Mouse (Mus musculus) brain, embryonic 14.5 days (tissue): ENCODE data around the gene Tob1. TPM values are rescaled to one million over a fixed set of nuclear protein-coding genes. Genes with fewer than 3 reads are reported as not detected.

Source experiments
- DNase-seq: peaks from one replicate; pipeline ENCODE4 v3.0.0-alpha.2; 2011; ENCODE audit warnings: low read depth
- CTCF ChIP-seq: fragments of 200-500 bp; IDR thresholded peaks from 2 replicates; pipeline ENCODE4 v1.5.1; 2012; ENCODE audit warnings: inconsistent platforms, mild to moderate bottlenecking, moderate library complexity, borderline replicate concordance; ENCODE audit not compliant: insufficient read depth, insufficient read length; ENCODE audit errors: extremely low read depth
- POLR2A ChIP-seq: fragments of 200-500 bp; IDR thresholded peaks from 2 replicates; pipeline ENCODE4 v1.6.1; 2012; ENCODE audit warnings: mild to moderate bottlenecking, inconsistent platforms, borderline replicate concordance; ENCODE audit not compliant: poor library complexity, insufficient read depth, insufficient read length, severe bottlenecking; ENCODE audit errors: extremely low read depth
- polyA plus RNA-seq: library from polyadenylated mRNA; depleted of rRNA; stranded (reverse); fragments of >200 nt; gene quantifications from 2 replicates; pipeline ENCODE4 v1.2.3, GENCODE M21; 2012; rRNA removed

Tob1 gene
- polyA plus RNA-seq, 1 experiment: 29.9 TPM

GRCm38 (mm10) chr11:94239706-94240105, 28.5 kb downstream of the Tob1 start:
- peak; percentile 68 for DNase-seq
- TF ChIP-seq CTCF (no peak), POLR2A (no peak)

DNA sequence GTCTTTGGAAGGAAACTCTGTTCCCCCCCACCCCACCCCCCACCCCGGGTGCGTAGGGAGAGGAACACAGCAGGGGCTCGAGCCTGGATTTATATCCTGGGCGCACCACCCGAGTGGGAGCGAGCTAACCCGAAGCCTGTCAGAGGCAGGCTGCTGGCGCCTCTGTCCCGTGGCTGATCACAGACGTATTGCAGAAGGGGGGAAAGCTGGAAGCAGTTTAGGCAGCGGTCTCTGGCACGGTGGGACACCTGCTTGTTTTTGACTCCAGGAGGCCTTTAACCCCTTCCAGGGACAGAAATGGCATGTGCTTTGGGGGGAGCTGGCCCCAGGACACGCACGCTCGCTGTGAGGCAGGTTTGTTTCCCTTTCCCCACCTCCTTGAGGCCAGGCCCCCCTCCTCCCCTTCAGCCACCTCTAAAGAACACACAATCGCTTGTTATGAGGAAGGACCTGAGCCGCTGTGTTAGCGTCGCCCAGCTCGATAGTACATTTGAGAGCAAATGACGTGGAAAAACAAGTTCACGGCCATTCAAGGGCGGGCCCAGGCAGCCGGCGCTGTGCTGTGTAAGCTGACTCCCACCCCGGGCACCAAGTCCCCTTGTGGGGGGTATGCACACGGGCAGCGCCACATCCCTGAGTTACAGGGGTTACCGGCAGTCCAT, 31.6 kb downstream of the Tob1 start:
- DNase-seq: peak; percentile 67

DNA sequence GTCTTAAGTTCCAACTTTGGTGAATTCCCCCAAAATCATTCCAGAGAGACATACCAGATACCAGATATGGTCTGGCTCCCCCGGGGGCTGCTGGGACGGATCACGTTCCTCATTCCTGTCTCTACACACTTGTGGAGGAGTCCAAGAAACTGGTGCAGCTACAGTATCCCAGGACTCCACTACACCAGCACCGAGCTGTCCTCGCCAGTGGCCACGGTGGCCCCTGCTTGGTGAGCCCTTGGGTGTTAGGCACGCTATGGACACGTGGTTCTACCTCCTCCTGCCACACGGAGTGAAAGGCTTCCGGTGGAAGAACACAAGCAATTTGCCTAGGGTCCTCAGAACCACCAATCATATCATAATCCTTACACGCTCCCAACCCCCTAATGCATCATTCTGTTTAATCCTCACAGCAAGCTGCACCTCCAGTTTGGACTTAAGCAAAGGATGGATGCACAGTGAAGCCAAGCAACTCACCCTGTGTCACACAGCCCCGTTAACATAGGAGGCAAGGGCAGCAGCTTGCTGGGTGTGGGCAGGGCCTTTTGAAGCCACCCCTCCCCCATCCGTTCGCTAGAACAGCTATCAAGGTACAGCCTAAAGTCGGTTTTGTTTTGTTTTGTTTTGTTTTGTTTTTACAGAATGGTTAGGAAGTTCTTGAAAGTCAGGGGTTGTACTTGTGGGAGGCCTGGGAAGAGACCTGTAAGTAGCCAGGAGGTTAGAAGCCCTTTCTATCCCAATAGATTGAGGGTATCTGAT, 32.3 kb downstream of the Tob1 start:
- TF ChIP-seq CTCF: no peak
- TF ChIP-seq POLR2A: no peak

More for the DNA sequence above, 31.6 kb downstream of the Tob1 start:
- TF ChIP-seq POLR2A: no peak
- TF ChIP-seq CTCF: no peak

DNA sequence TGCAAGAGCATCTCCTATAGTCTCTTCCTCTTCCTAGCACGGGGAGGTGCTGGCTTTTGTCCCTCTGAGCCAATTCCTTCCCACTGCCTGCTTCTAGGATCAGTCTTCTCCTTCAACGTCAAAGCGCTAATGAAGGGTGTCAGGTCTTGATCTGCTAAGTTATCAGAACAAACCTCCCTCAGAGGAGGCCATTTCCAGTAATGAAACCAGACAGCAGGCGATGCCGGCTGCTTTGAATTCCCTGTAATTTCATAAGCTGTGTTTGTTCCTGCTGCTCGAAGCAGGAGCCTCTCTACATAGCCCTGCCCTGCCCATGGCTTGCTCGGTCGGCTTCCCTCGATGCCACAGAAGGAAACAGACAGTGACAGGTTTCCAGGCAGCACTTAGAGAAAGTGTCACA, 33.1 kb downstream of the Tob1 start:
- peak; percentile 52 for DNase-seq
- TF ChIP-seq CTCF: no peak
- TF ChIP-seq POLR2A: no peak

More for the DNA sequence above, 32.3 kb downstream of the Tob1 start:
- DNase-seq: no peak

DNA sequence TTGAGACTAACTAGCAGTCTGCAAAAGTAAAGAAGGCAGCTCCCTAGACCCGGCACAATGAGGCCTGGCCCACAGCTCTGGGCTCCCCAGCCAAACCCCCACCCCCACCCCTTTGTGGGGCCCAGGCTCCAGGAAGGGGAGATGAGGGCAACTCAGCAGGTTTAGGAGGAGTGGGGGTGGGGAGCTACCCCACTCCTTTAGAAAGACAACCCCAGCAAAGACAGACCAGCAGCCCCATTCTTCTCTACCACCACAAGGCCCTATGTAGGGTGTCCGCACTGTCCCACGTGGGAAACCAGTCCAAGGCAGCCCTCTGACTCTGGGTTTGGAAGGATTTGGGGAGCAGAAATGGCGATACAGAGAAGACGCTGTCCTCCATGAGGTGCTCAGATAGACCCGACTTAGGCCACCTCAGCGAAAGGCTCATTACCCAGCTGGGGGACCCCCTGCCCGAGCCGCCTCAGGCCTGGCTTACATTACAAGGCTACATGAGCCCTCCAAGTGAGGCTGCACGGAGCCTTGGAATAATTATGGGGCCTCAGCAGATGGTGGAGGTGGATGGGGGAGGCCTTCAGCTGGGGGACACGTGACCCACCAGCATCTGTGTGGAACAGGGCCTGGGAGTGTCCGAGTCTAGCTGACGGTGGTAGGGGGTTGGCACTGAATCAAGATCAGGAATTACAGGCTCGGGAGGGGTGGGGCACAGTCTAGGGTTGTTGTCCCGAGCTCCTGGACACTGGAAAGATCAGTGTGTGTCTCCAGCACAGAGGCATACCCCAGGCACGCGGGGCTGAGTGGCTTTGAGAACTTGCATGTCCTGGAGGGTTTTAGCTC, 34.9 kb downstream of the Tob1 start, which contains the start of gene Wfikkn2:
TSS of gene Wfikkn2 (minus strand) at position 51 of the 834 bp plus-strand sequence.
- peak; percentile 92 for DNase-seq

DNA sequence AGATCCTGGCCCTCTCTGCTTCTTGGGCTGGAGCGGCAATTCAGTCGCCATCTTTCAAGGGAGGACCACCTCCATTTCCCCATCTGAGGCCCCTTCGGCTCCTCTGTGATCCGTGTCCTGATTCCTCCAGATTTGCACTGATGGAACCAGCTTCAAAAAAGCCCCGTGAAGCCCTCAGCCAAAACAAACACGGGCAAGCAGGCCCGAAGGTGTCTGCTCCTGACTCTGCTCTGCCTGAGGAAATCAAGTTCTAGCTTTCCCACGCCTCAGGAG, 35.5 kb downstream of the Tob1 start:
- no peak for DNase-seq
- TF ChIP-seq POLR2A (no peak), CTCF (no peak)

More for the DNA sequence above, 34.9 kb downstream of the Tob1 start, which contains the start of gene Wfikkn2:
- TF ChIP-seq CTCF (no peak), POLR2A (no peak)

DNA sequence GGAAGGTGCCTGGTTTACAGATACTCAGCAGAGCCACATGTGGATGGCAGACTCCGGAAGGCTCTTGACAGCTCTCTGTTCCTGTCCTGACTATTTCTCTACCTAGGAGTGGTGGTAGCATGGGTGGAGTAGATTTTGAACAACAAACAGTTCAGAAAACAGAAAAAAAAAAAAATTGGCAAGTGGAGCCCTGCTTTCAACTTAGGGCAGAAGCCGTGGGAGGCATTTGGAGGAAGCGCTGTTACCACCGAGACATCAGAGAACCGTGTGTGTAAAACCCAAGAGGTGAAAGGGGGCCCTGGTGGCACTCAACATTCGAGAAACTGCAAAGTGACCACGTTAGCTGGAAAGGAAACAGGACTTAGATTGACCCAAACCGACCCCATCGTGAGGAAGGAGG, 41.9 kb downstream of the Tob1 start:
- no peak for DNase-seq
- no peak for TF ChIP-seq CTCF
- TF ChIP-seq POLR2A: no peak

GRCm38 (mm10) chr11:94253691-94254090, 42.4 kb downstream of the Tob1 start:
- DNase-seq: no peak
- TF ChIP-seq POLR2A (no peak), CTCF (no peak)

DNA sequence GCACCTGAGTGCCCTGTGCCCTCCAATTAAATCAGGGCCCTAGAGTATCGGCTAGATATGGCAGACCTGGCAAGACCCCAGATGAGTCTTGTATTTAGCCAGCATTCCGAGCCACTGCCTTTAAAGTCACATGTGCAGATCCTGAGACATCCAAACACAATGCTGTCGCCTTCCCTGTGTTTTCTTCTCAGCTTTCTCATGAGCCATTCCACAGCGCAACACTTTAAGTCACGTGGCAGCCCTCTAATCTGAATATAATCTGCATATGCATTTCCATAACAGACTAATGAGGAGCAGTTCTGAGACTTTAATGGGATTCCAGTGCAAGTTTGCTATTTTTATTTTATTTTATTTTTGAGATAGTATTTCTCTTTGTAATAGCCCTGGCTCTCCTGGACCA, 44.5 kb downstream of the Tob1 start:
- DNase-seq: peak; percentile 57

GRCm38 (mm10) chr11:94257987-94258386, 46.7 kb downstream of the Tob1 start:
- peak; percentile 81 for DNase-seq
- no peak for TF ChIP-seq POLR2A
- no peak for TF ChIP-seq CTCF

More for the DNA sequence above, 44.5 kb downstream of the Tob1 start:
- TF ChIP-seq POLR2A (no peak), CTCF (no peak)

GRCm38 (mm10) chr11:94259814-94260213, 48.6 kb downstream of the Tob1 start:
- no peak for DNase-seq
- TF ChIP-seq POLR2A: no peak
- TF ChIP-seq CTCF: no peak

- DNase-seq: no peak
- TF ChIP-seq POLR2A: no peak
- no peak for TF ChIP-seq CTCF
Measured at GRCm38 (mm10) chr11:94261585-94262370, 50.5 kb downstream of the Tob1 start.

Other genes starting within 250 kb of the Tob1 start
- 95.0 and 101 TPM in 2 replicates for gene Gm20390, start 243.2 kb upstream of the Tob1 start, polyA plus RNA-seq
- 304 and 390 TPM in 2 replicates for gene Nme1, start 242.9 kb upstream of the Tob1 start, polyA plus RNA-seq
- gene Spag9, start 215.4 kb upstream of the Tob1 start, polyA plus RNA-seq: 91.9 and 112 TPM in 2 replicates
- gene Wfikkn2, start 34.6 kb downstream of the Tob1 start, polyA plus RNA-seq: 6.8 and 9.4 TPM in 2 replicates
- gene Gm21885, start 70.4 kb downstream of the Tob1 start, polyA plus RNA-seq: not detected in 2 replicates
- 165 and 183 TPM in 2 replicates for gene Luc7l3, start 110.5 kb downstream of the Tob1 start, polyA plus RNA-seq
- gene Ankrd40, start 116.5 kb downstream of the Tob1 start, polyA plus RNA-seq: 47.9 and 57.0 TPM in 2 replicates
- gene Abcc3, start 181.5 kb downstream of the Tob1 start, polyA plus RNA-seq: 0.53 and 0.55 TPM in 2 replicates